Mouse (Mus musculus): ENCODE results near the gene Csrnp3. TPM values are rescaled to one million over a fixed set of nuclear protein-coding genes. Genes with fewer than 3 reads are reported as not detected.
"Not testable (repeated sequence)": the region's sequence is repeated elsewhere in the genome, so short reads cannot be mapped to it uniquely, and the experiment has no call there.

Gene Csrnp3
- polyA plus RNA-seq (2015; fragmentation: Nextera tagmentation; extraction: Ambion mirVana): 2.0 and 2.7 TPM in 2 replicates

- Histone ChIP-seq H3K27me3 (replicated peaks) (no peaks in the 10 kb centered on the region), H3K4me1 (no peaks in the 10 kb centered on the region), H3K4me2 (peak within 1 kb of the TSS; percentile 61), H3K27ac (peak within 1 kb of the TSS; percentile 0; the same call in 1 of the 2 replicates), H3K9me3 (no peaks in the 10 kb centered on the region), H3K9ac (no peak within 1 kb of the TSS), H3K4me3 (replicated peaks) (peak within 1 kb of the TSS; percentile 44), H3K36me3 (no peaks in the 10 kb centered on the region)
- WGBS: 2% methylated on average over 6 of the region's 6 CpGs
- ATAC-seq (ENCODE audit: insufficient read depth, low FRiP score, low read depth): peak; percentile 65; the same call in 1 of the 2 replicates
These were observed at the start of gene Csrnp3 for GRCm38 (mm10) chr2:65845551-65845950. TSS of gene Csrnp3 (plus strand) at chr2:65845767.

GRCm38 (mm10) chr2:65801054-65801709, 44.4 kb upstream of the Csrnp3 start:
- H3K4me1 ChIP-seq: no peaks in the 10 kb centered on the region
- no peaks in the 10 kb centered on the region for H3K36me3 ChIP-seq
- peak; percentile 96 for ATAC-seq (ENCODE audit: insufficient read depth, low FRiP score, low read depth)
- H3K27ac ChIP-seq: no peak overlapping the region
- no peak overlapping the region for H3K9ac ChIP-seq
- no peak overlapping the region for H3K4me3 ChIP-seq (replicated peaks)
- H3K27me3 ChIP-seq (replicated peaks): no peaks in the 10 kb centered on the region
- H3K9me3 ChIP-seq: no peaks in the 10 kb centered on the region
- 89% methylated on average over 1 of the region's 1 CpGs for WGBS
- H3K4me2 ChIP-seq: no peak overlapping the region

GRCm38 (mm10) chr2:65806556-65806955, 39.0 kb upstream of the Csrnp3 start:
- Histone ChIP-seq H3K4me1 (no peaks in the 10 kb centered on the region), H3K4me3 (replicated peaks) (no peak overlapping the region), H3K27ac (no peak overlapping the region), H3K27me3 (replicated peaks) (no peaks in the 10 kb centered on the region), H3K9ac (no peak overlapping the region), H3K9me3 (no peaks in the 10 kb centered on the region), H3K4me2 (no peak overlapping the region), H3K36me3 (no peaks in the 10 kb centered on the region)
- 82% methylated on average over 6 of the region's 6 CpGs for WGBS
- no peak for ATAC-seq (ENCODE audit: insufficient read depth, low FRiP score, low read depth)

GRCm38 (mm10) chr2:65811203-65811602, 34.4 kb upstream of the Csrnp3 start:
- H3K9ac ChIP-seq; H3K4me3 ChIP-seq (replicated peaks); H3K4me1 ChIP-seq; ATAC-seq (ENCODE audit: insufficient read depth, low FRiP score, low read depth); H3K4me2 ChIP-seq; H3K27me3 ChIP-seq (replicated peaks); H3K27ac ChIP-seq; H3K36me3 ChIP-seq; H3K9me3 ChIP-seq: not testable (repeated sequence)
- WGBS: 82% methylated on average over 6 of the region's 6 CpGs

- ATAC-seq (ENCODE audit: insufficient read depth, low FRiP score, low read depth): peak; percentile 45; the same call in 1 of the 2 replicates
- WGBS: 23% methylated on average over 20 of the region's 20 CpGs
- Histone ChIP-seq H3K4me2 (peak overlapping the region; percentile 43), H3K4me3 (replicated peaks) (peak overlapping the region; percentile 22), H3K36me3 (no peaks in the 10 kb centered on the region), H3K9me3 (no peaks in the 10 kb centered on the region), H3K27ac (0 out of 2 replicates have a peak overlapping the region, but pooled peaks have one; percentile 1), H3K9ac (no peak overlapping the region), H3K4me1 (no peaks in the 10 kb centered on the region), H3K27me3 (replicated peaks) (no peaks in the 10 kb centered on the region)
These were observed 27.3 kb upstream of the Csrnp3 start for GRCm38 (mm10) chr2:65818080-65818796.

GRCm38 (mm10) chr2:65820114-65820769, 25.3 kb upstream of the Csrnp3 start:
- 53% methylated on average over 4 of the region's 4 CpGs for WGBS
- peak; percentile 78; the same call in 1 of the 2 replicates for ATAC-seq (ENCODE audit: insufficient read depth, low FRiP score, low read depth)

GRCm38 (mm10) chr2:65826314-65826713, 19.3 kb upstream of the Csrnp3 start:
- H3K4me3 ChIP-seq (replicated peaks): no peak overlapping the region
- WGBS: 79% methylated on average over 2 of the region's 2 CpGs
- no peak overlapping the region for H3K4me2 ChIP-seq
- H3K4me1 ChIP-seq: no peaks in the 10 kb centered on the region
- H3K36me3 ChIP-seq: no peaks in the 10 kb centered on the region
- no peak overlapping the region for H3K27ac ChIP-seq
- H3K9me3 ChIP-seq: no peaks in the 10 kb centered on the region
- no peak for ATAC-seq (ENCODE audit: insufficient read depth, low FRiP score, low read depth)
- no peak overlapping the region for H3K9ac ChIP-seq
- no peaks in the 10 kb centered on the region for H3K27me3 ChIP-seq (replicated peaks)

More at GRCm38 (mm10) chr2:65820114-65820769, 25.3 kb upstream of the Csrnp3 start:
- Histone ChIP-seq H3K4me3 (replicated peaks) (no peak overlapping the region), H3K4me1 (no peaks in the 10 kb centered on the region), H3K9ac (no peak overlapping the region), H3K4me2 (no peak overlapping the region), H3K9me3 (no peaks in the 10 kb centered on the region), H3K27ac (no peak overlapping the region), H3K36me3 (no peaks in the 10 kb centered on the region), H3K27me3 (replicated peaks) (no peaks in the 10 kb centered on the region)

GRCm38 (mm10) chr2:65826801-65827200, 18.8 kb upstream of the Csrnp3 start:
- no peaks in the 10 kb centered on the region for H3K36me3 ChIP-seq
- H3K9ac ChIP-seq: no peak overlapping the region
- 70% methylated on average over 6 of the region's 6 CpGs for WGBS
- H3K4me1 ChIP-seq: no peaks in the 10 kb centered on the region
- no peak for ATAC-seq (ENCODE audit: insufficient read depth, low FRiP score, low read depth)
- no peaks in the 10 kb centered on the region for H3K27me3 ChIP-seq (replicated peaks)
- H3K27ac ChIP-seq: no peak overlapping the region
- no peak overlapping the region for H3K4me2 ChIP-seq
- H3K9me3 ChIP-seq: no peaks in the 10 kb centered on the region
- no peak overlapping the region for H3K4me3 ChIP-seq (replicated peaks)

GRCm38 (mm10) chr2:65828699-65829098, 16.9 kb upstream of the Csrnp3 start:
- WGBS: 90% methylated on average over 1 of the region's 1 CpGs
- no peaks in the 10 kb centered on the region for H3K27me3 ChIP-seq (replicated peaks)
- H3K9me3 ChIP-seq: no peaks in the 10 kb centered on the region
- H3K4me2 ChIP-seq: no peak overlapping the region
- H3K36me3 ChIP-seq: no peaks in the 10 kb centered on the region
- no peak for ATAC-seq (ENCODE audit: insufficient read depth, low FRiP score, low read depth)
- H3K4me1 ChIP-seq: no peaks in the 10 kb centered on the region
- H3K27ac ChIP-seq: no peak overlapping the region
- no peak overlapping the region for H3K9ac ChIP-seq
- no peak overlapping the region for H3K4me3 ChIP-seq (replicated peaks)

- H3K27ac ChIP-seq: no peak overlapping the region
- no peak overlapping the region for H3K4me2 ChIP-seq
- H3K36me3 ChIP-seq: no peaks in the 10 kb centered on the region
- H3K9me3 ChIP-seq: no peaks in the 10 kb centered on the region
- H3K4me3 ChIP-seq (replicated peaks): no peak overlapping the region
- H3K9ac ChIP-seq: no peak overlapping the region
- 66% methylated on average over 11 of the region's 11 CpGs for WGBS
- no peaks in the 10 kb centered on the region for H3K4me1 ChIP-seq
- ATAC-seq (ENCODE audit: insufficient read depth, low FRiP score, low read depth): no peak
- H3K27me3 ChIP-seq (replicated peaks): no peaks in the 10 kb centered on the region
These were observed 12.7 kb upstream of the Csrnp3 start for GRCm38 (mm10) chr2:65832738-65833395.

GRCm38 (mm10) chr2:65833421-65833820, 12.1 kb upstream of the Csrnp3 start:
- H3K4me3 ChIP-seq (replicated peaks): no peak overlapping the region

More at GRCm38 (mm10) chr2:65833421-65833820, 12.1 kb upstream of the Csrnp3 start:
- Histone ChIP-seq H3K4me2 (no peak overlapping the region), H3K27me3 (replicated peaks) (no peaks in the 10 kb centered on the region), H3K36me3 (no peaks in the 10 kb centered on the region), H3K27ac (no peak overlapping the region), H3K9ac (no peak overlapping the region), H3K9me3 (no peaks in the 10 kb centered on the region), H3K4me1 (no peaks in the 10 kb centered on the region)
- no peak for ATAC-seq (ENCODE audit: insufficient read depth, low FRiP score, low read depth)
- 57% methylated on average over 7 of the region's 7 CpGs for WGBS

Data from stomach, embryonic 15.5 days (tissue).